Comparison of ENCODE assay signal across 28 mouse cellular contexts in genomic region chr5:95911006-95911405, GRCm38 (mm10). TPM values are rescaled to one million over a fixed set of nuclear protein-coding genes. Genes with fewer than 3 reads are reported as not detected.
A peak's percentile ranks its signal among the peaks of the same experiment; 100 is the strongest.
DNase-seq lines count a peak whose midpoint lies in the region; ATAC-seq lines count a peak whose summit lies in the region.
"Had no signal": no experiment of that assay in that cellular context is flagged by ENCODE, and none has a peak within 500 bp of the region (broad histone marks: within the 10 kb centered on the region; RNA-seq: fewer than 3 reads in every experiment).

No protein-coding gene starts in this region.

- no peak overlapping the region for H3K27ac ChIP-seq in embryonic facial prominence, embryonic 14.5 days (replicated peaks; ENCODE audit: low read depth, low read length)
- H3K27ac ChIP-seq in embryonic facial prominence, embryonic 10.5 days (replicated peaks), result no peak overlapping the region
- H3K27ac ChIP-seq: embryonic facial prominence, embryonic 15.5 days; heart, adult 2 months; heart, embryonic 10.5 days; heart, embryonic 13.5 days; hindbrain, embryonic 12.5 days; intestine, embryonic 15.5 days had no signal

- no peak overlapping the region for H3K4me3 ChIP-seq in embryonic facial prominence, embryonic 14.5 days (ENCODE audit: low read depth, low read length)
- no peak overlapping the region for H3K4me3 ChIP-seq in embryonic facial prominence, embryonic 10.5 days
- H3K4me3 ChIP-seq: embryonic facial prominence, embryonic 15.5 days; heart, adult 2 months; heart, embryonic 10.5 days; heart, embryonic 13.5 days; hindbrain, embryonic 12.5 days; intestine, embryonic 15.5 days had no signal

- peak; percentile 22; the same call in 1 of the 2 replicates for ATAC-seq in embryonic facial prominence, embryonic 14.5 days (ENCODE audit: low read depth)
- no peak for ATAC-seq in granulocyte monocyte progenitor cell, adult 5-6 weeks (replicated peaks; ENCODE audit: poor library complexity, severe bottlenecking)
- ATAC-seq: forebrain, embryonic 14.5 days; forebrain, postnatal 0 days; hindbrain, embryonic 16.5 days; intestine, embryonic 15.5 days; Patski had no signal

- no peaks in the 10 kb centered on the region for H3K4me1 ChIP-seq in embryonic facial prominence, embryonic 14.5 days (ENCODE audit: control insufficient read depth, insufficient read depth, low read length)
- no peaks in the 10 kb centered on the region for H3K4me1 ChIP-seq in embryonic facial prominence, embryonic 10.5 days
- H3K4me1 ChIP-seq: embryonic facial prominence, embryonic 15.5 days; heart, embryonic 10.5 days; heart, embryonic 13.5 days; hindbrain, embryonic 12.5 days; intestine, embryonic 15.5 days had no signal

- no peaks in the 10 kb centered on the region for H3K36me3 ChIP-seq in embryonic facial prominence, embryonic 14.5 days (ENCODE audit: control insufficient read depth, insufficient read depth, low read length)
- no peaks in the 10 kb centered on the region for H3K36me3 ChIP-seq in embryonic facial prominence, embryonic 10.5 days (replicated peaks)
- H3K36me3 ChIP-seq: embryonic facial prominence, embryonic 15.5 days; heart, embryonic 10.5 days; heart, embryonic 13.5 days; hindbrain, embryonic 12.5 days; intestine, embryonic 15.5 days had no signal

- H3K4me2 ChIP-seq in embryonic facial prominence, embryonic 14.5 days (ENCODE audit: low read depth, low read length), result no peak overlapping the region
- H3K4me2 ChIP-seq: embryonic facial prominence, embryonic 15.5 days; heart, embryonic 13.5 days; hindbrain, embryonic 12.5 days; intestine, embryonic 15.5 days had no signal

- 89% methylated on average over 1 of the region's 1 CpGs for WGBS in embryonic facial prominence, embryonic 14.5 days
- WGBS in embryonic facial prominence, embryonic 10.5 days, result 86% methylated on average over 1 of the region's 1 CpGs

- DNase-seq in embryonic facial prominence, embryonic 14.5 days (ENCODE audit: low spot score), result no peak
- DNase-seq in embryonic facial prominence, embryonic 10.5 days (ENCODE audit: low spot score), result no peak
- peak; percentile 11 for DNase-seq in layer of hippocampus, adult 9-11 months
- DNase-seq in layer of hippocampus, postnatal 25 days (ENCODE audit: extremely low spot score in 1 of 2, low spot score in 1 of 2), result no peak
- peak; percentile 2 for DNase-seq in retina, embryonic 14.5 days (ENCODE audit: low spot score)
- no peak for DNase-seq in adrenal gland, adult 2 months
- DNase-seq: adrenal gland, postnatal 14 days; cerebellum, adult 11-12 months; cerebellum, adult 8-10 months; cerebellum, postnatal 10 days; cerebellum, postnatal 36 days; embryo, embryonic 11 days; forebrain, postnatal 0 days; gastrocnemius, postnatal 25 days; heart, adult 2 months; heart, postnatal 14 days; heart, postnatal 4 days had no signal

- no peak overlapping the region for H3K9ac ChIP-seq in embryonic facial prominence, embryonic 14.5 days (ENCODE audit: low read depth, low read length)
- H3K9ac ChIP-seq: embryonic facial prominence, embryonic 15.5 days; forebrain, postnatal 0 days; heart, embryonic 13.5 days; hindbrain, embryonic 12.5 days; intestine, embryonic 15.5 days had no signal

- H3K9me3 ChIP-seq in embryonic facial prominence, embryonic 14.5 days (ENCODE audit: control insufficient read depth, low read length), result no peaks in the 10 kb centered on the region
- H3K9me3 ChIP-seq in embryonic facial prominence, embryonic 10.5 days, result no peaks in the 10 kb centered on the region
- H3K9me3 ChIP-seq: embryonic facial prominence, embryonic 15.5 days; heart, embryonic 10.5 days; heart, embryonic 13.5 days; hindbrain, embryonic 12.5 days; intestine, embryonic 15.5 days had no signal

- no peaks in the 10 kb centered on the region for H3K27me3 ChIP-seq in embryonic facial prominence, embryonic 14.5 days (replicated peaks; ENCODE audit: control insufficient read depth, insufficient read depth, low read length)
- no peaks in the 10 kb centered on the region for H3K27me3 ChIP-seq in embryonic facial prominence, embryonic 10.5 days (replicated peaks; ENCODE audit: low read depth, poor library complexity, severe bottlenecking)
- H3K27me3 ChIP-seq: embryonic facial prominence, embryonic 15.5 days; heart, embryonic 13.5 days; hindbrain, embryonic 12.5 days; intestine, embryonic 15.5 days; Patski had no signal

RNA-seq across cellular contexts. Expression of gene Cxcl13, which starts 45.7 kb away (rescaled TPM):
- 8.0 and 8.5 TPM in 2 replicates for polyA plus RNA-seq in embryonic facial prominence, embryonic 14.5 days (2014; fragmentation: Nextera tagmentation; extraction: Ambion mirVana)
- polyA plus RNA-seq in embryonic facial prominence, embryonic 10.5 days (2016; fragmentation: Nextera tagmentation; extraction: Ambion mirVana), result 4.7 and 6.2 TPM in 2 replicates
- not detected for total RNA-seq in layer of hippocampus, postnatal 25 days (2021)
- total RNA-seq in adrenal gland, adult 2 months (2021), result 1 to 10 TPM; 3.6 to 4.5 TPM
- polyA plus RNA-seq in adrenal gland, adult 2 months (2012; rRNA removed), result not detected in 2 replicates
- not detected in 2 replicates for total RNA-seq in granulocyte monocyte progenitor cell, adult 5-6 weeks (2014; fragmentation: Nextera tagmentation)
- total RNA-seq in granulocyte monocyte progenitor cell, adult 5-6 weeks (2017), result not detected in 2 replicates
- total RNA-seq: ES-E14; forebrain, postnatal 0 days; gastrocnemius, postnatal 25 days had no signal
- polyA plus RNA-seq: brain, embryonic 14.5 days; forebrain, embryonic 14.5 days; Patski had no signal

Comparison
In these comparisons a context has a peak if more than half of its experiments do, and no peak if none do; other contexts are left out.
1. DNase-seq: peak in layer of hippocampus, adult 9-11 months (single experiment) and retina, embryonic 14.5 days (single experiment); none in embryonic facial prominence, embryonic 14.5 days (single experiment), embryonic facial prominence, embryonic 10.5 days (single experiment), layer of hippocampus, postnatal 25 days (0 of 2) and adrenal gland, adult 2 months (single experiment).
2. RNA of gene Cxcl13, which starts 45.7 kb away (total RNA-seq): 3.6 to 4.5 TPM in adrenal gland, adult 2 months; not detected in layer of hippocampus, postnatal 25 days and not detected in granulocyte monocyte progenitor cell, adult 5-6 weeks; every median in the first group is over 4 times any median in the second.